Mouse (Mus musculus): ENCODE measurements around the gene Rft1.

GRCm38 (mm10) chr14:30671095-30671985, 17.2 kb downstream of the Rft1 start:
- TF ChIP-seq CTCF (IDR thresholded peaks at IDR 0.05; ENCODE audit: low read depth, low read length) (no peak), POLR2A (IDR thresholded peaks at IDR 0.05; ENCODE audit: borderline replicate concordance, low read depth, low read length) (no peak)
